9 mouse cellular contexts compared by ENCODE assay signal in the genomic region with DNA sequence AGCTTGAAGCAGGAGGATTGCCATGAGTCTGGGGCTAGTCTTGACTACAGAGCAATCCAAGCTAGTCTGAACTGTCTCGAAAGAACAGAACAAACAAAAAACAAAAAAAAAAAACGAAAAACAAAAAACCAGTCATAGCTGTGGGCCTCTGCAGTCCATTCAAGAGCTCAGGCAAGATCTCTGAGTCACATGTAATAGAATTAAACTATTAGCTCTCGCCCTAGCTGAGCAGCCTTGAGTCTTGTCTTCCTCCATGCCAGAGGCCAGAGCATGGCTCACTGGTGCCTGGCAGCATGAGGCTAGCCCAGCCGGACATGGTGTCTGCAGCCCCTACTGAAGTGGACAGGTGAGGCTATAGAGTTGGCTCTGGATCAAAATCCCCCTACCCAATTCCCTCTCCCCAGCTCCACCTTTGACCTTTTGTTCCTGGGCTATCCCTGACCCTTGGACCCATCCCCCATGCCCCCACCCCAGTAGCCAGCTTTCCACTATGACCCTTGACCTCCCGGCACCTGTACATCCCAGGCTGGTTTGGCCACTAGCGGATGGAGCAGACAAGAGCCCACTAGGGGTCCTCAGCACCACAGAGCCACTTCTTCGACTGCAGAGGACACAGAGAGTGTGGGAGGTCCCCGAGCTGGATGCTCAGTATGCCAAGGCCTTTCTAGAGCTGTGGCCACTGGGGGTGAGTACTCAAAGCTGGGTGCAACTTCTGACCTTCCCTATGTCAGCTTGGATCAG. TPM values are rescaled to one million over a fixed set of nuclear protein-coding genes. Genes with fewer than 3 reads are reported as not detected.
DNase-seq lines count a peak whose midpoint lies in the region; ATAC-seq and TF ChIP-seq lines count a peak whose summit lies in the region.
"Had no signal": no experiment of that assay in that cellular context is flagged by ENCODE, and none has a peak within 500 bp of the region (broad histone marks: within the 10 kb centered on the region; RNA-seq: fewer than 3 reads in every experiment).

No protein-coding gene starts in this region.

- no peak for ATAC-seq in forebrain, postnatal 0 days
- no peak for ATAC-seq in forebrain, embryonic 11.5 days (replicated peaks; ENCODE audit: low FRiP score)
- no peak for ATAC-seq in limb, embryonic 15.5 days (ENCODE audit: insufficient number of reproducible peaks, low FRiP score, low TSS enrichment, low read depth)

- H3K27me3 ChIP-seq in forebrain, postnatal 0 days (ENCODE audit: insufficient read depth, low read length): no peaks in the 10 kb centered on the region
- H3K27me3 ChIP-seq in forebrain, embryonic 11.5 days (ENCODE audit: control insufficient read depth, insufficient read depth, low read length): no peaks in the 10 kb centered on the region
- no peaks in the 10 kb centered on the region for H3K27me3 ChIP-seq in CH12.LX (replicated peaks)
- H3K27me3 ChIP-seq in limb, embryonic 15.5 days: no peaks in the 10 kb centered on the region
- H3K27me3 ChIP-seq: heart, embryonic 13.5 days had no signal

- no peak for DNase-seq in forebrain, postnatal 0 days
- DNase-seq in forebrain, embryonic 11.5 days (ENCODE audit: low spot score): no peak
- DNase-seq in CH12.LX (ENCODE audit: extremely low read depth): no peak
- no peak for DNase-seq in T-cell, adult 2 months (ENCODE audit: low spot score)
- DNase-seq in thymus, adult 18-20 months: no peak
- DNase-seq in Muller cell, postnatal 12 days (ENCODE audit: inconsistent ontology term): no peak

- peak; percentile 40 for TF ChIP-seq CTCF in forebrain, postnatal 0 days (IDR thresholded peaks at IDR 0.05; ENCODE audit: low read depth)
- TF ChIP-seq CTCF in CH12.LX (conservative IDR thresholded peaks at IDR 0.05 in 1 of 2, IDR thresholded peaks at IDR 0.05 in 1 of 2; ENCODE audit: low read depth in 2 of 2, low read length in 2 of 2): peak in 1 of 2 experiments; percentile 67; a peak in 2 of 4 replicates
- no peak for TF ChIP-seq CTCF in embryonic fibroblast, embryonic 13.5 days (IDR thresholded peaks at IDR 0.05; ENCODE audit: borderline replicate concordance, insufficient read depth, low read length)

- in situ Hi-C loops in CH12.LX (cut with MboI; ENCODE audit: low pct_ligation_motif_present, low pct_unique_long_range_greater_than_20kb, low sequenced_read_pairs): loop anchor here (25.0 kb wide), 1 partner anchor 247 kb away; no protein-coding TSS in a partner anchor

- H3K36me3 ChIP-seq in forebrain, postnatal 0 days (ENCODE audit: insufficient read depth): peaks cover 9% of the 10 kb centered on the region; the same call in 1 of the 2 replicates
- no peaks in the 10 kb centered on the region; the same call in 1 of the 2 replicates for H3K36me3 ChIP-seq in forebrain, embryonic 11.5 days (ENCODE audit: control insufficient read depth, insufficient read depth, low read length)
- H3K36me3 ChIP-seq in CH12.LX (replicated peaks in 1 of 2; ENCODE audit: control insufficient read depth in 1 of 2, insufficient read depth in 1 of 2, low read length in 1 of 2): peaks cover 9 to 26% of the 10 kb centered on the region in 2 experiments
- peaks cover 25% of the 10 kb centered on the region for H3K36me3 ChIP-seq in limb, embryonic 15.5 days

- H3K9ac ChIP-seq in forebrain, postnatal 0 days: no peak overlapping the region
- H3K9ac ChIP-seq in forebrain, embryonic 11.5 days (ENCODE audit: low read length): no peak overlapping the region
- H3K9ac ChIP-seq in CH12.LX (ENCODE audit: insufficient read depth, low read depth): no peak overlapping the region
- H3K9ac ChIP-seq in limb, embryonic 15.5 days: no peak overlapping the region
- H3K9ac ChIP-seq: heart, embryonic 13.5 days had no signal

- no peak overlapping the region for H3K4me2 ChIP-seq in forebrain, postnatal 0 days (ENCODE audit: low read depth)
- H3K4me2 ChIP-seq in forebrain, embryonic 11.5 days (ENCODE audit: low read depth, low read length, severe bottlenecking): no peak overlapping the region
- H3K4me2 ChIP-seq in CH12.LX (ENCODE audit: insufficient read depth, low read depth, poor library complexity, severe bottlenecking): peak overlapping the region; percentile 69; the same call in 1 of the 2 replicates
- no peak overlapping the region for H3K4me2 ChIP-seq in limb, embryonic 15.5 days
- H3K4me2 ChIP-seq: heart, embryonic 13.5 days had no signal

- no peaks in the 10 kb centered on the region for H3K9me3 ChIP-seq in forebrain, postnatal 0 days (ENCODE audit: low read length)
- H3K9me3 ChIP-seq in forebrain, embryonic 11.5 days (ENCODE audit: control insufficient read depth, low read length): no peaks in the 10 kb centered on the region
- no peaks in the 10 kb centered on the region for H3K9me3 ChIP-seq in CH12.LX (replicated peaks; ENCODE audit: low read length)
- H3K9me3 ChIP-seq in limb, embryonic 15.5 days: no peaks in the 10 kb centered on the region
- H3K9me3 ChIP-seq: heart, embryonic 13.5 days had no signal

- TF ChIP-seq POLR2A in CH12.LX (IDR thresholded peaks at IDR 0.05; ENCODE audit: low read depth, low read length): no peak
- TF ChIP-seq POLR2A in embryonic fibroblast, embryonic 13.5 days (IDR thresholded peaks at IDR 0.05; ENCODE audit: low read depth, low read length): no peak

- no peaks in the 10 kb centered on the region for H3K4me1 ChIP-seq in forebrain, postnatal 0 days (ENCODE audit: insufficient read depth)
- no peaks in the 10 kb centered on the region for H3K4me1 ChIP-seq in forebrain, embryonic 11.5 days (replicated peaks; ENCODE audit: control insufficient read depth, insufficient read depth, low read length)
- H3K4me1 ChIP-seq in CH12.LX (ENCODE audit: control insufficient read depth in 1 of 2, insufficient read depth in 2 of 2): peaks cover 42 to 85% of the 10 kb centered on the region in 2 experiments
- peaks cover 3% of the 10 kb centered on the region; the same call in 1 of the 2 replicates for H3K4me1 ChIP-seq in embryonic fibroblast, embryonic 13.5 days (ENCODE audit: control insufficient read depth, insufficient read depth, low read length)
- H3K4me1 ChIP-seq in limb, embryonic 15.5 days: peaks cover 27% of the 10 kb centered on the region

- TF ChIP-seq RAD21 in CH12.LX (IDR thresholded peaks at IDR 0.05; ENCODE audit: low read depth, low read length): peak; percentile 48

- H3K4me3 ChIP-seq in forebrain, postnatal 0 days (ENCODE audit: low read depth, low read length): no peak overlapping the region
- H3K4me3 ChIP-seq in forebrain, embryonic 11.5 days (ENCODE audit: low read depth, low read length): no peak overlapping the region
- H3K4me3 ChIP-seq in CH12.LX (replicated peaks in 1 of 3; ENCODE audit: low read depth in 2 of 3, low read length in 2 of 3, poor library complexity in 1 of 3): no peak overlapping the region
- no peak overlapping the region for H3K4me3 ChIP-seq in embryonic fibroblast, embryonic 13.5 days (ENCODE audit: insufficient read depth, low read length)
- H3K4me3 ChIP-seq in limb, embryonic 15.5 days: no peak overlapping the region
- H3K4me3 ChIP-seq: heart, embryonic 13.5 days had no signal

- H3K27ac ChIP-seq in forebrain, postnatal 0 days (ENCODE audit: low read depth, low read length): no peak overlapping the region
- H3K27ac ChIP-seq in forebrain, embryonic 11.5 days (ENCODE audit: low read depth, low read length): no peak overlapping the region
- H3K27ac ChIP-seq in CH12.LX (ENCODE audit: insufficient read depth, low read depth): peak overlapping the region; percentile 92; the same call in 1 of the 2 replicates
- H3K27ac ChIP-seq in embryonic fibroblast, embryonic 13.5 days (ENCODE audit: insufficient read depth, low read length): peak overlapping the region; percentile 35; the same call in 1 of the 2 replicates
- H3K27ac ChIP-seq in limb, embryonic 15.5 days: peak overlapping the region; percentile 40
- H3K27ac ChIP-seq: heart, embryonic 13.5 days had no signal

- H3K79me2 ChIP-seq in CH12.LX (replicated peaks; ENCODE audit: control insufficient read depth, extremely low read depth, insufficient read depth, poor library complexity, severe bottlenecking): no peaks in the 10 kb centered on the region

- dilution Hi-C loops in CH12.LX (cut with MboI; ENCODE audit: extremely low pct_ligation_motif_present, extremely low pct_unique_long_range_greater_than_20kb, low sequenced_read_pairs): no loop called here

- 52% methylated on average over 8 of the region's 8 CpGs for WGBS in forebrain, postnatal 0 days
- WGBS in forebrain, embryonic 11.5 days: 49% methylated on average over 8 of the region's 8 CpGs
- 54% methylated on average over 8 of the region's 8 CpGs for WGBS in limb, embryonic 15.5 days

- TF ChIP-seq EP300 in CH12.LX (IDR thresholded peaks at IDR 0.05; ENCODE audit: low read length): no peak

RNA-seq across cellular contexts. Expression of a gene that starts 1.5 kb away (rescaled TPM):
- total RNA-seq in forebrain, postnatal 0 days (2014; rRNA removed): 2.1 and 2.2 TPM in 2 replicates
- polyA plus RNA-seq in forebrain, postnatal 0 days (2015; fragmentation: Nextera tagmentation; extraction: Ambion mirVana): 1.6 TPM in 2 replicates
- 2.1 and 2.4 TPM in 2 replicates for polyA plus RNA-seq in forebrain, embryonic 11.5 days (2014; fragmentation: Nextera tagmentation; extraction: Ambion mirVana)
- total RNA-seq in CH12.LX (2012; rRNA removed) (60.9 and 65.5 TPM in 2 replicates), CH12.LX (2014; rRNA removed) (41.5 and 46.1 TPM in 2 replicates)
- 60.6 and 61.8 TPM in 2 replicates for polyA plus RNA-seq in CH12.LX (2012; ENCODE audit: insufficient read length, low read depth)
- 0.77 TPM in 1 of 2 replicates, not detected in the other for polyA plus RNA-seq in embryonic fibroblast, embryonic 13.5 days (2011; ENCODE audit: insufficient read length, low read depth, missing spikeins)
- 4.7 and 5.6 TPM in 2 replicates for polyA plus RNA-seq in limb, embryonic 15.5 days (2015; fragmentation: Nextera tagmentation; extraction: Ambion mirVana)

RNA-seq across cellular contexts. Expression of a gene that starts 18.1 kb away (rescaled TPM):
- 261 and 264 TPM in 2 replicates for total RNA-seq in forebrain, postnatal 0 days (2014; rRNA removed)
- polyA plus RNA-seq in forebrain, postnatal 0 days (2015; fragmentation: Nextera tagmentation; extraction: Ambion mirVana): 172 TPM in 2 replicates
- polyA plus RNA-seq in forebrain, embryonic 11.5 days (2014; fragmentation: Nextera tagmentation; extraction: Ambion mirVana): 338 and 382 TPM in 2 replicates
- total RNA-seq in CH12.LX (2012; rRNA removed) (296 and 342 TPM in 2 replicates), CH12.LX (2014; rRNA removed) (365 and 371 TPM in 2 replicates)
- polyA plus RNA-seq in CH12.LX (2012; ENCODE audit: insufficient read length, low read depth): 640 and 645 TPM in 2 replicates
- polyA plus RNA-seq in embryonic fibroblast, embryonic 13.5 days (2011; ENCODE audit: insufficient read length, low read depth, missing spikeins): 442 and 496 TPM in 2 replicates
- 201 and 221 TPM in 2 replicates for polyA plus RNA-seq in limb, embryonic 15.5 days (2015; fragmentation: Nextera tagmentation; extraction: Ambion mirVana)

RNA-seq across cellular contexts. Expression of a gene that starts 22.9 kb away (rescaled TPM):
- 18.0 and 19.2 TPM in 2 replicates for total RNA-seq in forebrain, postnatal 0 days (2014; rRNA removed)
- polyA plus RNA-seq in forebrain, postnatal 0 days (2015; fragmentation: Nextera tagmentation; extraction: Ambion mirVana): 59.8 and 75.4 TPM in 2 replicates
- polyA plus RNA-seq in forebrain, embryonic 11.5 days (2014; fragmentation: Nextera tagmentation; extraction: Ambion mirVana): 45.6 and 49.9 TPM in 2 replicates
- total RNA-seq in CH12.LX (2012; rRNA removed): 59.3 and 62.8 TPM in 2 replicates
- 24.6 and 30.5 TPM in 2 replicates for total RNA-seq in CH12.LX (2014; rRNA removed)
- polyA plus RNA-seq in CH12.LX (2012; ENCODE audit: insufficient read length, low read depth): 97.5 and 101 TPM in 2 replicates
- 13.8 and 15.0 TPM in 2 replicates for polyA plus RNA-seq in embryonic fibroblast, embryonic 13.5 days (2011; ENCODE audit: insufficient read length, low read depth, missing spikeins)
- polyA plus RNA-seq in limb, embryonic 15.5 days (2015; fragmentation: Nextera tagmentation; extraction: Ambion mirVana): 41.5 and 49.2 TPM in 2 replicates

RNA-seq across cellular contexts. Expression of a gene that starts 23.7 kb away (rescaled TPM):
- 49.6 and 58.1 TPM in 2 replicates for total RNA-seq in forebrain, postnatal 0 days (2014; rRNA removed)
- polyA plus RNA-seq in forebrain, postnatal 0 days (2015; fragmentation: Nextera tagmentation; extraction: Ambion mirVana): 105 and 106 TPM in 2 replicates
- polyA plus RNA-seq in forebrain, embryonic 11.5 days (2014; fragmentation: Nextera tagmentation; extraction: Ambion mirVana): 63.5 and 70.2 TPM in 2 replicates
- total RNA-seq in CH12.LX (2012; rRNA removed): 66.2 and 68.3 TPM in 2 replicates
- 36.0 and 40.9 TPM in 2 replicates for total RNA-seq in CH12.LX (2014; rRNA removed)
- polyA plus RNA-seq in CH12.LX (2012; ENCODE audit: insufficient read length, low read depth): 124 and 128 TPM in 2 replicates
- polyA plus RNA-seq in embryonic fibroblast, embryonic 13.5 days (2011; ENCODE audit: insufficient read length, low read depth, missing spikeins): 60.1 and 64.1 TPM in 2 replicates
- 79.8 and 96.9 TPM in 2 replicates for polyA plus RNA-seq in limb, embryonic 15.5 days (2015; fragmentation: Nextera tagmentation; extraction: Ambion mirVana)

RNA-seq across cellular contexts. Expression of a gene that starts 34.3 kb away (rescaled TPM):
- total RNA-seq in forebrain, postnatal 0 days (2014; rRNA removed): not detected in 2 replicates
- 0.59 and 0.98 TPM in 2 replicates for polyA plus RNA-seq in forebrain, postnatal 0 days (2015; fragmentation: Nextera tagmentation; extraction: Ambion mirVana)
- not detected in 2 replicates for polyA plus RNA-seq in forebrain, embryonic 11.5 days (2014; fragmentation: Nextera tagmentation; extraction: Ambion mirVana)
- total RNA-seq in CH12.LX (2012; rRNA removed) (0.17 TPM in 1 of 2 replicates, not detected in the other), CH12.LX (2014; rRNA removed) (not detected in 2 replicates)
- polyA plus RNA-seq in CH12.LX (2012; ENCODE audit: insufficient read length, low read depth): not detected in 2 replicates
- polyA plus RNA-seq in embryonic fibroblast, embryonic 13.5 days (2011; ENCODE audit: insufficient read length, low read depth, missing spikeins): not detected in 2 replicates
- 0.82 and 1.9 TPM in 2 replicates for polyA plus RNA-seq in limb, embryonic 15.5 days (2015; fragmentation: Nextera tagmentation; extraction: Ambion mirVana)
- polyA plus RNA-seq: heart, embryonic 13.5 days had no signal

Comparison
In these comparisons a context has a peak if more than half of its experiments do, and no peak if none do; other contexts are left out.
1. H3K27ac ChIP-seq: peak in CH12.LX (single experiment), embryonic fibroblast, embryonic 13.5 days (single experiment) and limb, embryonic 15.5 days (single experiment); none in forebrain, postnatal 0 days (single experiment) and forebrain, embryonic 11.5 days (single experiment).